Mouse (Mus musculus) liver, adult 2 months (tissue): ENCODE data around the gene Col25a1.

Experiments
- CTCF ChIP-seq: fragments of 200-500 bp; IDR thresholded peaks from 2 replicates; pipeline ENCODE4 v1.5.1; 2011; ENCODE audit warnings: low read depth, low read length, control low read depth
- POLR2A ChIP-seq: fragments of 200-500 bp; IDR thresholded peaks from 2 replicates; pipeline ENCODE4 v1.6.1; 2011; ENCODE audit warnings: low read length, control low read depth; ENCODE audit not compliant: insufficient read depth; ENCODE audit errors: extremely low read depth

- TF ChIP-seq POLR2A (no peak), CTCF (no peak)
Measured at GRCm38 (mm10) chr3:130172764-130173163, 41.5 kb downstream of the Col25a1 start.
